Mouse (Mus musculus) heart, embryonic 15.5 days (tissue): ENCODE measurements around the gene Cep131. TPM values are rescaled to one million over a fixed set of nuclear protein-coding genes. Genes with fewer than 3 reads are reported as not detected.

Experiments
- ATAC-seq: fragments of 200-750 bp; cut with Nextera tagmentation; replicated peaks from 2 replicates; pipeline ENCODE4 v1.8.0; 2017; ENCODE audit warnings: low read depth, moderate TSS enrichment; ENCODE audit not compliant: insufficient number of reproducible peaks, insufficient read depth, low FRiP score
- H3K27ac ChIP-seq: fragments of 300-500 bp; sonication (generic); 2 replicates; pipeline ENCODE4 v1.5.1; 2015; ENCODE audit warnings: mild to moderate bottlenecking, inconsistent platforms
- H3K27me3 ChIP-seq: fragments of 300-500 bp; sonication (generic); 2 replicates; pipeline ENCODE4 v1.6.1; 2015; ENCODE audit warnings: inconsistent platforms
- H3K36me3 ChIP-seq: fragments of 300-500 bp; sonication (generic); 2 replicates; pipeline ENCODE4 v1.6.1; 2015; ENCODE audit warnings: mild to moderate bottlenecking, inconsistent platforms
- H3K4me1 ChIP-seq: fragments of 300-500 bp; sonication (generic); replicated peaks from 2 replicates; pipeline ENCODE4 v1.6.1; 2015; ENCODE audit warnings: inconsistent platforms
- H3K4me2 ChIP-seq: fragments of 300-500 bp; sonication (generic); 2 replicates; pipeline ENCODE4 v1.6.1; 2015; ENCODE audit warnings: inconsistent platforms, mild to moderate bottlenecking, moderate library complexity
- H3K4me3 ChIP-seq: fragments of 300-500 bp; sonication (generic); 2 replicates; pipeline ENCODE4 v1.5.1; 2015; ENCODE audit warnings: mild to moderate bottlenecking, inconsistent platforms
- H3K9ac ChIP-seq: fragments of 300-500 bp; sonication (generic); 2 replicates; pipeline ENCODE4 v1.6.1; 2015; ENCODE audit warnings: mild to moderate bottlenecking, inconsistent platforms
- H3K9me3 ChIP-seq: fragments of 300-500 bp; sonication (generic); replicated peaks from 2 replicates; pipeline ENCODE4 v1.6.1; 2016; ENCODE audit warnings: inconsistent platforms
- WGBS: fragments of 180-500 bp; shearing (Covaris S2); methylation state at CpG from one replicate; pipeline ENCODE4 v1.1.7; 2015; ENCODE audit warnings: mixed read lengths; 5-methylcytosine and 5-hydroxymethylcytosine counted together
- polyA plus RNA-seq: library from polyadenylated mRNA; unstranded; fragments of >200 nt; fragmentation: Nextera tagmentation; extraction: Ambion mirVana; gene quantifications from 2 replicates; pipeline ENCODE4 v1.2.1, GENCODE M21; 2015

The Cep131 gene
- 9.9 and 16.5 TPM in 2 replicates for polyA plus RNA-seq

DNA sequence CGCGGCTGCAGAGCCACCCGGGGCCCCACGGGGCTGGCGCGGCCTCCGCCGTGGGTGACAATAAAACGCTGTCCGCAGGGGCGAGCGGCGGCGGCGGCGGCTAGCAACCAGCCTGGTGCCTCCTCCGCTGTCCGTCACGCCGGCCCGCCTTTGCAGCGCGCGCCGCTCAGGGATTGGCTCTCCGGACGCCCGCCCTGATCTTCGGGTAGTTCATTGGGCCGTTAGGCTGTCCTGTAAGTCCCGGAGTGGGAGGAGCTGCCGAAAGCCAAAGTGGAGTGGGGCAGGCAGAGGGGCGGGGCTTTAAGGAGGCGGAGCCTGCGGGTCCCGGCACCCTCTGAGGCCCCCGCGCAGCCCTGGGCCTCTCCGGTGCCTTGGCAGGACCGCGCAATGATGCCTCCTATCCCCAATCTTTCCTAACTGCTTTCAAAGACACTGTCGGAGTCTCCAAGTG, at the start of gene Cep131:
TSS of gene Cep131 (minus strand) at position 126 of the 451 bp plus-strand sequence.
- peak within 1 kb of the TSS; percentile 88 for H3K4me2 ChIP-seq
- H3K4me3 ChIP-seq = peak within 1 kb of the TSS; percentile 90
- H3K36me3 ChIP-seq = peaks cover 10% of the 10 kb centered on the region; the same call in 1 of the 2 replicates
- peak within 1 kb of the TSS; percentile 66 for H3K27ac ChIP-seq
- H3K4me1 ChIP-seq = peaks cover 19% of the 10 kb centered on the region
- H3K9me3 ChIP-seq = no peaks in the 10 kb centered on the region
- ATAC-seq = peak; percentile 99
- WGBS = under 1% methylated on average over 42 of the region's 42 CpGs
- peak within 1 kb of the TSS; percentile 92 for H3K9ac ChIP-seq
- no peaks in the 10 kb centered on the region for H3K27me3 ChIP-seq

DNA sequence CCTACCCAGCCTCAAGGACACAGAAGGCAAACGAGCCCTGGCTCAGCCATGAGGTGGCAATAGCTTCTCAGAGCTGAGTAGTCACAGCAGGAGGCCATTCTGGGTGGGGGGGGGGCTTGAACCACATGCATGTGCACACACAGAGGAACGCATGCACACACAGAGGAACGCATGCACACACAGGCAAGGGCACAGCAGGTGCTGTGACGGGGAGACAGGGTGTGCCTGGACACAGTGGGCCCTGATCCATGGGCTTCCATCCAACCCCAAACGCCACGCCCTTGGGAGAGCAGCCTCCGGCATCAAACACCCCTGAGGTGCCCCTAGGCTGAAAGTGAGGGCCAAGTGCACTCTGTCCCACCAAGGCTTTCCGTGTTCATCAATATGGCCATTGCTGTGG, 49.6 kb upstream of the Cep131 start:
- Histone ChIP-seq H3K9ac (no peak overlapping the region), H3K36me3 (peaks cover 19% of the 10 kb centered on the region; the same call in 1 of the 2 replicates), H3K4me2 (peak overlapping the region; percentile 7; the same call in 1 of the 2 replicates), H3K9me3 (no peaks in the 10 kb centered on the region), H3K4me1 (peaks cover 64% of the 10 kb centered on the region), H3K27me3 (no peaks in the 10 kb centered on the region), H3K4me3 (no peak overlapping the region), H3K27ac (peak overlapping the region; percentile 86)
- no peak for ATAC-seq
- 73% methylated on average over 8 of the region's 8 CpGs for WGBS

DNA sequence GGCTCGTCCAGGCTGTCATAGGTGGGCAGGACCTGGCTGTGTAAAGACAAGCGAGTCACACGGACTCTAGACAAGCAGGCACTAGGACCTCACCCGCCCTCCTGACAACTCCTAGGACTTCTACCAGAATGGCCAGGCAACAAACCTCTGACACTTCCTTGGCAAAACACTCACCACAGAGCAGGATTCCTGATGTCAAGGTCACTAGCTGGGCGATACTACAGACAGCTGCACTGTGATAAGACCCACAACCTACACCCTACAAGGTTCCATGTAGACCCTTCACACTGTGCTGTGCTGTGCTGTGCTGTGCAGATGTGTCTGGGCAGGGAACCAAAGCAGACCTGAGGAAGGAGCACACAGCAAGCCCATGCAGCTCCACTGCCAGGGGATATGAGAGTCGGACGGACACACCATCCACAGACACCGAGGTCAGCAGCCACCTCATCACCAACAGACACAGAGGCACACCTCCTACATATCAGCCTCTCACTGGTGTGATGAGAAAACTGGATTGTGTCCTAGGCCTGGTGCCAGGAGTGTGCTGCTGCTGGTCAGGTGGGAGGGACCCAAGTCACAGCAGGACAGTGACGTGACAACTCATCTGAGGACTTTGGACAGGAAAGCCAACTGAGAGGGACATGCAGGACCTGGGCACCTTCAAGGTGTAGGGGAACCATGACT, 48.4 kb upstream of the Cep131 start:
- WGBS = 37% methylated on average over 9 of the region's 9 CpGs
- no peak overlapping the region for H3K4me2 ChIP-seq
- peak overlapping the region; percentile 86 for H3K27ac ChIP-seq
- no peaks in the 10 kb centered on the region for H3K9me3 ChIP-seq
- 0 out of 2 replicates have a peak overlapping the region, but pooled peaks have one; percentile 15 for H3K9ac ChIP-seq
- no peaks in the 10 kb centered on the region for H3K27me3 ChIP-seq
- H3K36me3 ChIP-seq = peaks cover 23% of the 10 kb centered on the region; the same call in 1 of the 2 replicates
- ATAC-seq = peak; percentile 24
- H3K4me3 ChIP-seq = no peak overlapping the region
- H3K4me1 ChIP-seq = peaks cover 60% of the 10 kb centered on the region

DNA sequence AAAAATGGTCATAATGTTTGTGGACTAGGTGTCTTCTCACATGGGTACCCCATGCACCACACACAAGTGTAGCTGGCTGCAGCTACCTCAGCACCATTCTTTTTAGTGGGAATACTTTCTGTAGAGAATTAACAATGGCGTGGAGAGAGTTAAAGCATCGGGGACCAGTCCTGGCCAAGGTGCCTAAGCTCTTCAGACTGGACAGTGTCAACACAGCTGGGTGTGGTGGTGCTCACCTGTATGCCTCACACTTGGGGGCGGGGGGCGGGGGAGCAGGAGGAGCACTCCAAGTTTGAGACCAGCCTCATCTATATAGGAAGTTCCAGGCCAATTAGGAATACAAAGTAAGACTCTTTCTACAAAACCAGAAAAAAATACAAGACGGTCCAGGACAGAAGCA, 47.5 kb upstream of the Cep131 start:
- Histone ChIP-seq H3K27me3 (no peaks in the 10 kb centered on the region), H3K27ac (peak overlapping the region; percentile 86), H3K9ac (0 out of 2 replicates have a peak overlapping the region, but pooled peaks have one; percentile 2), H3K4me1 (peaks cover 51% of the 10 kb centered on the region), H3K4me2 (no peak overlapping the region), H3K9me3 (no peaks in the 10 kb centered on the region), H3K4me3 (no peak overlapping the region), H3K36me3 (peaks cover 31% of the 10 kb centered on the region; the same call in 1 of the 2 replicates)
- ATAC-seq = no peak
- 90% methylated on average over 5 of the region's 5 CpGs for WGBS

DNA sequence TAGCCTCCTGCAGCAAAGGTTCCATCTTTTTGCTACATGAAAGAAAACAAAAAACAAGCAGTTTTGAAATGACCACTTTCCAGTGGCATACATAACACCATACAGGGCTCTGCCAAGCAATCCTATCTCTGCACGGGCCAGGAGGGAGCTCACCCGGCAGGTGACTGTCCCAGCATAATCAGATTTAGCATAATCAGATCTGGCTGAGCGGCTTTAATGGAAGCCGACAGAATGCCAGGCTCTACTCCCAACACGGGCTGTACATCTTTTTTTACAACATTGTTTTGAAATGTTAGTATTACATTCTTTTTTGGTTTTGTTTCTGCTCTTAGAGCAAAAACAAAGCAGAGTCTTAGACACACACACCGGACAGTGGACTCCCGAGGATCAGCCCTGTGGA, 42.7 kb upstream of the Cep131 start:
- Histone ChIP-seq H3K4me2 (no peak overlapping the region), H3K9me3 (no peaks in the 10 kb centered on the region), H3K27ac (no peak overlapping the region), H3K4me1 (peaks cover 3% of the 10 kb centered on the region; the same call in 1 of the 2 replicates), H3K36me3 (peaks cover 59% of the 10 kb centered on the region; the same call in 1 of the 2 replicates), H3K4me3 (no peak overlapping the region), H3K9ac (no peak overlapping the region), H3K27me3 (no peaks in the 10 kb centered on the region)
- WGBS = 94% methylated on average over 7 of the region's 7 CpGs
- no peak for ATAC-seq

DNA sequence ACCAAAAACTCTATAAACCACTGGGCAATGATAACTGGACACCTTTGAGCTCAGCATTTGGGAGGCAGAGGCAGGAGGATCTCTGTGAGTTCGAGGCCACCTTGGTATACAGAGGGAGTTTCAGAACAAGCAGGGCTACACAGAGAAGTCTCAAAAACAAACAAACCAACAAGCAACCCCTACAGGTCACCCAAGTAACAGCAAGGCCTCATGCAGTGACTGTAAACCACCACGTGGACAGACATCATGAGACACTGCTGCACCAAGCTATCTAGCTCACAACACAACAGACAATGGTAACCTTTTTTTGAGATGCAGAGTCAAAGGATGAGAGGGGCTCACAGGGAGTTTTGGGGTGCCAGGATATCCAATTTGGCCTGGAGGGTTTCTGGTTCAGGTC, 40.2 kb upstream of the Cep131 start:
- Histone ChIP-seq H3K27me3 (no peaks in the 10 kb centered on the region), H3K4me1 (no peaks in the 10 kb centered on the region), H3K27ac (no peak overlapping the region), H3K36me3 (peaks cover 56% of the 10 kb centered on the region; the same call in 1 of the 2 replicates), H3K4me2 (no peak overlapping the region), H3K9me3 (no peaks in the 10 kb centered on the region), H3K9ac (no peak overlapping the region), H3K4me3 (no peak overlapping the region)
- no peak for ATAC-seq
- 80% methylated on average over 2 of the region's 2 CpGs for WGBS

DNA sequence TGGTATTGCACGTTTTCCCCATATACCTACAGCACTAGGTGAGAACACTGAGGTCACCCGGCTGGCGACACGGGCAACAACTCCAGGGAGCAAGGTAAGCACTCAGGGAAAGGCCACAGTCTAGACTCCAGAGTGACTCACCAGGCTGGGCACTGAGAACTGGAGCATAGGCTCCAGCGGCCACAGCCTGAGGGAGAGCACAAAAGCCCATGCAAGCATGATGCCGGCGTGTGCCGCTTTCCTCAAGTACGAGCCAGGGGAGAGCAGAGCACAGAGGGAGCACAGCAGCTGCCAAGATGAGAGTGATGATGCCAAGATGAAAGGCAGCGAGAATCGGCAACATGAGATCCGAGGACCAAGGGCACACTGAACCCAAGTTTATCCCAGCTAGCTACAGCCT, 35.5 kb upstream of the Cep131 start:
- Histone ChIP-seq H3K9me3 (no peaks in the 10 kb centered on the region), H3K4me3 (no peak overlapping the region), H3K27me3 (no peaks in the 10 kb centered on the region), H3K4me2 (no peak overlapping the region), H3K27ac (no peak overlapping the region), H3K4me1 (peaks cover 18% of the 10 kb centered on the region), H3K36me3 (peaks cover 27% of the 10 kb centered on the region; the same call in 1 of the 2 replicates), H3K9ac (no peak overlapping the region)
- 85% methylated on average over 12 of the region's 12 CpGs for WGBS
- ATAC-seq = no peak

DNA sequence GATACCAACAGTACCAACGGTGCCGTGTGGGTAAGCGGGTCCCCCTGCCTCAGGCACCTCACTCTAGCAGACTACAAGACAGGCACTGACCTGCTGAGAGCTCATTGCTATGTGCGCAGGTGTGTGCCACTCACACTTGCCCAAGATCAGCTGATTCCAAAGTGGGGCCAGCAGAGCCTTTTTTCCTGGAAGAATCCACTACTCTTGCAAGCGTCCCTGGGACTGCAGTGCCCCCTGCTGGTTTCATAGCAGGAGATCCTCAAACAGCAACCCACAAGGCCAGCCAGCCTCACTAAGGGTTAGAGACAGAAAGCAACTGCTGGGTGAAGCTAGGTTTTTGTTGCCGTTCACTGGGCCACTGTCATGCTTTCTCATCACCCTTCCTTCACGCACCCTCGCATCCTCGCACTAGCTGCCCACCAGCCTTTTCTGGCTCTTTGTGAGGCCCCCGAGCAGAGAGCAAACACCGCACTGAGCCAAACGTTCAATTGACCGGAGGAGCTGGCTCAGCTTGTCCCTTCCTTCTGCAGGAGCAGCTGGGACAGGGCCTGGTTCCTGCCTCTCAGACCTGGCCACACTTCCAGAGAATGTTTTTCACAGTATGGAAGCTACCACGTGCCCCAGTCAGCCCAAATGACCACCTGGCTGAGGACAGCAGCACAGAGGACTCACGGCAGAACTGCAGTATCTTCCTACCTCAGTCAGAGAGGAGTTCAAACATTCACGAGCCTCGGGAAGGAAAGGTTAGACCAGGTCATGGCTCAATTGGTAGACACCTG, 34.2 kb upstream of the Cep131 start:
- no peak overlapping the region for H3K4me3 ChIP-seq
- peaks cover 18% of the 10 kb centered on the region for H3K4me1 ChIP-seq
- no peaks in the 10 kb centered on the region for H3K27me3 ChIP-seq
- WGBS = 84% methylated on average over 17 of the region's 17 CpGs
- no peaks in the 10 kb centered on the region for H3K9me3 ChIP-seq
- H3K9ac ChIP-seq = no peak overlapping the region
- H3K4me2 ChIP-seq = no peak overlapping the region
- no peak overlapping the region for H3K27ac ChIP-seq
- H3K36me3 ChIP-seq = peaks cover 24% of the 10 kb centered on the region
- no peak for ATAC-seq

DNA sequence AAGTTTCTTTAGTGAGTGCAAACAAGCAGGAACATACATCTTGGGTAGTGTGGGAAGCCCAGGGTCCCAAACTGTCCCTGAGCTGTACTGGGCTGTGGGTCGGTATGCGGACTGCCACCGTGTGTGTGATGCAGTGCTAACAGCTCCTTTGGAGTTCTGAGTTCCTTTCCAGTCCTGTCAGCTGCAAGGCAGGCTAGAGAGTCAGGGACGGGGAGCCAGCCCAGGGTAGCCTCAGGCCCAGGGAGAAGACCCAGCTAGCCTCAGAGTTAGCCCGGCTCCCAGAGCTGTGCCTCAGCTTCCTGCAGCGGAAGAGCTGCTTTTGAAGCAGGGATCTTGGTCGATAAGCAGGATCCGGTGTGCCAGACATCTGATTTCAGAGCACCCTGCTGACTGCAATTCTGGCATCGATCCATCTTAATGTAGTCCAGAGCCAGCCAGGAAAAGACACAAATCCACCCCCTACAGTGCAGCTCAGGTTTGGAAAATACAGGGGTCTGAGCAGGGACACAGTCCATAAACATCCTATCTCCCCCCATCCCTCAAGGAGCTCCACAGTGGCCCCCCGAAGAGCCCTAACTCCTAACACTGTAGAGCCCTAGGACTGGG, 33.4 kb upstream of the Cep131 start:
- H3K36me3 ChIP-seq = peaks cover 25% of the 10 kb centered on the region
- H3K27me3 ChIP-seq = no peaks in the 10 kb centered on the region
- H3K4me2 ChIP-seq = no peak overlapping the region
- H3K9ac ChIP-seq = no peak overlapping the region
- H3K9me3 ChIP-seq = no peaks in the 10 kb centered on the region
- 0 out of 2 replicates have a peak overlapping the region, but pooled peaks have one; percentile 27 for H3K27ac ChIP-seq
- 57% methylated on average over 10 of the region's 10 CpGs for WGBS
- peaks cover 18% of the 10 kb centered on the region for H3K4me1 ChIP-seq
- no peak overlapping the region for H3K4me3 ChIP-seq
- ATAC-seq = no peak

DNA sequence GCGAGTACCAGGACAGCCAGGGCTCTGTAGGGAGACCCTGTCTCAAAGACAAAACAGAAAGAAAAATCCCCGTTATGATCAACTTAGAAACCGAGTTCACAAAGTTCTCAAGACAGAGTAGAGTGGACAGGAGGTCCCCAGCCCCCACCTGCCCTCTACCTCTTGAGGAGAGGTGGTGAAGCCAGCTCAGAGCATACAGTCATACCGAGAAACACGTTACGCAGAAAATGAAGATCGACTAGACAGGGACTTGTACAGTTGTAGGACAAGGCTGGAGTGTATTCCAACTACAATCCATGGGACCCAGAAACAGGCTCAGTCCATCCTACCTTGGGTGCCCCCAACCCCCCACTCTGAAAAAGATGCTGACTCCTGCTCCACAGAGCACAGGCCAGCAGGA, 32.5 kb upstream of the Cep131 start:
- 96% methylated on average over 7 of the region's 7 CpGs for WGBS
- H3K9me3 ChIP-seq = no peaks in the 10 kb centered on the region

DNA sequence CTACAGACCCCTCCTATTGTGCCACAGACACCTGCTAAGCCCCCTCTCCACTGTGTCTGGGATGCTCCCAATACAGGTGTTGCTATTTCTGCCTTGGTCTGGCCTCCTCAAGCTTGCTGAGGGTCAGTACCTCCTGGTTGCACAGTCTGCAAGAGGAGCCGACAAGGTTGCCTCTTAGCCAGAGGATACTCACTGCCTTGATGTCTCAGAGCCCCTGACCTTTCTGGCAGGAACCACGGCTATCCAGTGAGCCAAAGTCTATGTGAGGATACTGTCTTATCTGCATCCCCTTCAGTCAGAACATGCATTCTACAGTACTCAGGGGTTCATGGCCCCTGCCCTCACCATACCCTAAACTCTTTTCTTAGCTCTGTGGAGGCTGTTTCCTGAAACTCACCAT, 31.0 kb upstream of the Cep131 start:
- no peak overlapping the region for H3K9ac ChIP-seq
- H3K27me3 ChIP-seq = no peaks in the 10 kb centered on the region
- peaks cover 31% of the 10 kb centered on the region for H3K4me1 ChIP-seq
- ATAC-seq = no peak
- H3K27ac ChIP-seq = no peak overlapping the region
- H3K4me2 ChIP-seq = no peak overlapping the region
- peaks cover 28% of the 10 kb centered on the region for H3K36me3 ChIP-seq
- WGBS = 77% methylated on average over 2 of the region's 2 CpGs
- H3K4me3 ChIP-seq = no peak overlapping the region
- H3K9me3 ChIP-seq = no peaks in the 10 kb centered on the region

More for the DNA sequence above, 32.5 kb upstream of the Cep131 start:
- ATAC-seq = no peak
- no peak overlapping the region for H3K4me2 ChIP-seq
- no peaks in the 10 kb centered on the region for H3K27me3 ChIP-seq
- no peak overlapping the region for H3K4me3 ChIP-seq
- no peak overlapping the region for H3K9ac ChIP-seq
- peaks cover 18% of the 10 kb centered on the region for H3K4me1 ChIP-seq
- H3K27ac ChIP-seq = no peak overlapping the region
- H3K36me3 ChIP-seq = peaks cover 31% of the 10 kb centered on the region
